Mouse (Mus musculus) neural tube, embryonic 11.5 days (tissue): ENCODE measurements around the gene Cd320. TPM values are rescaled to one million over a fixed set of nuclear protein-coding genes. Genes with fewer than 3 reads are reported as not detected.
"Not testable (repeated sequence)": the region's sequence is repeated elsewhere in the genome, so short reads cannot be mapped to it uniquely, and the experiment has no call there.

ENCODE experiments used
- ATAC-seq: fragments of 200-750 bp; cut with Nextera tagmentation; 2 replicates; pipeline ENCODE4 v1.8.0; 2017; ENCODE audit warnings: moderate number of reproducible peaks, mild to moderate bottlenecking, moderate TSS enrichment, moderate library complexity; ENCODE audit not compliant: insufficient read depth, low FRiP score, low TSS enrichment
- DNase-seq: peaks from one replicate; pipeline ENCODE4 v3.0.0-alpha.2; 2015; ENCODE audit warnings: low spot score
- H3K27ac ChIP-seq: fragments of 300-500 bp; sonication (generic); 2 replicates; pipeline ENCODE4 v1.5.1; 2014; ENCODE audit warnings: low read depth, mild to moderate bottlenecking, low read length
- H3K27me3 ChIP-seq: fragments of 300-500 bp; sonication (generic); 2 replicates; pipeline ENCODE4 v1.6.1; 2014; ENCODE audit warnings: mild to moderate bottlenecking, low read length, mixed read lengths; ENCODE audit not compliant: control insufficient read depth, insufficient read depth
- H3K36me3 ChIP-seq: fragments of 300-500 bp; sonication (generic); 2 replicates; pipeline ENCODE4 v1.6.1; 2014; ENCODE audit warnings: mild to moderate bottlenecking, low read length, moderate library complexity, mixed read lengths; ENCODE audit not compliant: control insufficient read depth, insufficient read depth
- H3K4me1 ChIP-seq: fragments of 300-500 bp; sonication (generic); 2 replicates; pipeline ENCODE4 v1.6.1; 2014; ENCODE audit warnings: low read length, mixed read lengths; ENCODE audit not compliant: control insufficient read depth, insufficient read depth
- H3K4me2 ChIP-seq: fragments of 300-500 bp; sonication (generic); 2 replicates; pipeline ENCODE4 v1.6.1; 2014; ENCODE audit warnings: low read depth, mild to moderate bottlenecking, moderate library complexity
- H3K4me3 ChIP-seq: fragments of 300-500 bp; sonication (generic); 2 replicates; pipeline ENCODE4 v1.5.1; 2014; ENCODE audit warnings: low read depth, low read length
- H3K9ac ChIP-seq: fragments of 300-500 bp; sonication (generic); 2 replicates; pipeline ENCODE4 v1.6.1; 2014; ENCODE audit warnings: mild to moderate bottlenecking, low read length
- H3K9me3 ChIP-seq: fragments of 300-500 bp; sonication (generic); 2 replicates; pipeline ENCODE4 v1.6.1; 2016; ENCODE audit warnings: low read length; ENCODE audit not compliant: control insufficient read depth
- WGBS: fragments of 180-500 bp; shearing (Covaris S2); extraction: QIAGEN DNeasy Blood & Tissue Kit; methylation state at CpG from one replicate; pipeline ENCODE4 v1.1.7; 2014; 5-methylcytosine and 5-hydroxymethylcytosine counted together
- polyA plus RNA-seq: library from polyadenylated mRNA; unstranded; fragments of >200 nt; fragmentation: Nextera tagmentation; extraction: Ambion mirVana; gene quantifications from 2 replicates; pipeline ENCODE4 v1.2.1, GENCODE M21; 2014

Gene Cd320
- polyA plus RNA-seq, 1 experiment from 2014 or later, result 79.1 TPM

DNA sequence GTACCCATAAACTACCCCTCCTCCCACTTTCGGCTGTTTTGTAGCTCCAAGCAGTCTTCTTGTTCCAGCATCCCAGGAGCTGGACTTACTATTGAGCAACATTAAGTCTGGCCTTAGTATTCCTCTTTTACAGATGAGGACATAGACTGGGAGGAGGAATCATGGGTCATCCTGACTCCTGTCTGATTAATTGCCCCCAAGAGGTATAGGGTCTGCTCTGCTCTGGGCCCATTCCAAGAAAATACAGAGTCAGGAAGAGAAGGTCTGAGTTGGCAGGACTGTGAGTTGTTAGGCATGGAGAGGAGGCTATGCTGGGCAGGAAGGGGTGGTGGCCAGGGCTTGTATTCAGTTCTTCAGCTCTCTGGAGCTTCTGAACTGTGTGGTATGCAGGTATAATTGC, 1.3 kb downstream of the Cd320 start:
- ATAC-seq (no peak), DNase-seq (no peak)
- Histone ChIP-seq H3K36me3 (no peaks in the 10 kb centered on the region; the same call in 1 of the 2 replicates), H3K9ac (no peak overlapping the region), H3K27me3 (no peaks in the 10 kb centered on the region), H3K4me1 (peaks cover 6% of the 10 kb centered on the region), H3K4me3 (peak overlapping the region; percentile 89; the same call in 1 of the 2 replicates), H3K4me2 (peak overlapping the region; percentile 86), H3K27ac (no peak overlapping the region), H3K9me3 (no peaks in the 10 kb centered on the region)
- 50% methylated on average over 1 of the region's 1 CpGs for WGBS

DNA sequence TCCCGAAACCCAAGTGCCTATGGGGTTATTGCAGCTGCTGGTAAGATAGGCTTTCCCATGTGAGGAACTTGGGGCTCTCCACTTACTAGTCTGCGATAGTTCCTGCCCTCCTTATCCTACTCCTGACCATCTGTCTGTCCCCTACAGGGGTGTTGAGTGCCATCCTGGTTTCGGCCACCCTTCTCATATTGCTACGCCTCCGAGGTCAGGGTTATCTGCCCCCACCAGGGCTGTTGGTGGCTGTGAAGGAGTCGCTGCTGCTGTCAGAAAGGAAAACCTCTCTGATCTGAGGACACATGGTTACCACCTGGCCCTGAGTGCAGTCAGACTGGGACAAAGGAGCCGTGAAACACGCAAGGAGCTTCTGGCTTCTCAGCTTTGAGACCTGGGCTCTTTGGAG, 5.2 kb downstream of the Cd320 start:
- WGBS, result 72% methylated on average over 8 of the region's 8 CpGs
- no peak overlapping the region for H3K4me3 ChIP-seq
- no peak for DNase-seq
- no peaks in the 10 kb centered on the region for H3K36me3 ChIP-seq
- H3K9me3 ChIP-seq, result no peaks in the 10 kb centered on the region
- H3K27ac ChIP-seq, result no peak overlapping the region
- ATAC-seq, result no peak
- no peak overlapping the region for H3K4me2 ChIP-seq
- no peak overlapping the region for H3K9ac ChIP-seq
- no peaks in the 10 kb centered on the region for H3K27me3 ChIP-seq
- peaks cover 6% of the 10 kb centered on the region for H3K4me1 ChIP-seq

DNA sequence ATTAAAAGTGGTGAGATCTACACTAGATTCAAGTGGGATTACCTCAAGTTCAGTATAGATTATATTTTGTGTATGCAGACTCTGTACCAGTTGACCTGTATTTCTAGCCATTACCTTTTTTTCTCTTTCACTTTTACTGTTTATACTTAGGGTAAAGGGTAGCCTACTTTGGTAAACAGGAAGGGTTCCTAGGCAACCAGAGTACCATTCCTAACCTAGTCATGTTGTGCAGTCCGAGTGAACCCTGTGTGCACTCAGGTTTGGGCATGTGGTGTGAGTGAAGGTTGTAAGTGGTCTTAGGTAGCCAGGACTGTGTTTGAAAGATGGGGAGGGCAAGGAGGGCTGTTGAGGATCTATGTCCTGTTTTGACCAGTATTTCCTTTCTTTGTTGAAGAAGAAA, 8.4 kb downstream of the Cd320 start:
- Histone ChIP-seq H3K36me3 (no peaks in the 10 kb centered on the region), H3K4me1 (no peaks in the 10 kb centered on the region), H3K9me3 (no peaks in the 10 kb centered on the region), H3K27ac (no peak overlapping the region), H3K27me3 (no peaks in the 10 kb centered on the region), H3K4me2 (no peak overlapping the region), H3K4me3 (no peak overlapping the region), H3K9ac (no peak overlapping the region)
- 71% methylated on average over 1 of the region's 1 CpGs for WGBS
- DNase-seq, result no peak
- no peak for ATAC-seq

DNA sequence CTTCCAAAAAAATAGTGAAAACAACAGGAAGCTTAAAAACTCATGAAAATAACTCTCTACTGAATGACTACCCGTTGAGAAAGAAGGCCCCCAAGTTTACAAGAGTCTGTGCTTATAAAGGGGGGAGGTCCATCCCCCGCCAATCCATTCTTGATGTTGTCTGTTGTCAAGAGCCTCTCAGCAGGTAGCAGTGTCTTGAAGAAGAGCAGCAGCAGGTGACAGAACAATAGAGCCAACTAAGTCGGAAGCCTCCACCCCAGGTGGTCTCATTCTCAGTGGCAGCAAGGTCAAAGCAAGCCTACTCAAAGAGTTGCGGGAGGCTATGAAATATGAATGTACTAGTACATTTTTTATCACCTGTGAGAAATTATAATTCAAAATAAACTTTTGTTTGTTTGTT, 14.9 kb downstream of the Cd320 start:
- Histone ChIP-seq H3K27me3 (no peaks in the 10 kb centered on the region), H3K27ac (no peak overlapping the region), H3K36me3 (no peaks in the 10 kb centered on the region), H3K4me2 (no peak overlapping the region), H3K9ac (no peak overlapping the region), H3K9me3 (no peaks in the 10 kb centered on the region), H3K4me3 (no peak overlapping the region), H3K4me1 (no peaks in the 10 kb centered on the region)
- WGBS, result 65% methylated on average over 4 of the region's 4 CpGs
- no peak for ATAC-seq
- no peak for DNase-seq

DNA sequence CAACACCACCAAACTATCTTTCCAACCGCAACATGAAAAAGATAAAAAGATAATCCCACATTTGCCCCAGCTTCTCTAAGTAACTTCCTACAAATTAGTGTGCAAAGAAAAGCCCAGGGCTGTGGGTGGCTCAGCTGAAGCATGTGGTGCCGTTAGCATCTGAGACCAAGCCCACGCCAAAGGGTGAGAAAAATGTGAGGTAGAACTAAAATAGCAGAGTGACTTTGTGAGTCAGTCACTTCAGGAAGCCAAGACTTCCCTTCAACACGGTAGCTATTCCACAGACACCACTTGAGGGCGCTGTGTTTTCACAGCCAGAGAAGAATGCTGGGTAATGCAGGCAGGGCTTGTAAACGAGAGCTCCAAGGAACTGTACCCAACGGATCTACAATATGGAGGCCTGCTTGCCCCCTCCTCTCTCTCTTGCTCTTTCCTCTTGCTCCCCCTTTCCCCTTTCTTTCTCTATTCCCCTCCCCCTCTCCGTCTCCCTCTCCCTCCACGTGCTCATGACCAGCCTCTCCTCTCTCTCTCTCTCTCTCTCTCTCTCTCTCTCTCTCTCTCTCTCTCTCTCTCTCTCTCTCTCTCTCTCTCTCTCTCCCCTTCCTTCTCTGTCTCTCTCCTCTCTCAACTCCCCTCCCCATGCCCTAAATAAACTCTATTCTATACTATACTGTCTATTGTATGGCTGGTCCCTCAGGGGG, 22.6 kb downstream of the Cd320 start:
- H3K9me3 ChIP-seq, result no peaks in the 10 kb centered on the region
- WGBS, result 44% methylated on average over 9 of the region's 9 CpGs
- DNase-seq (peak; percentile 39), ATAC-seq (no peak)
- no peaks in the 10 kb centered on the region for H3K36me3 ChIP-seq
- H3K4me2 ChIP-seq, result no peak overlapping the region
- H3K4me1 ChIP-seq, result no peaks in the 10 kb centered on the region
- no peak overlapping the region for H3K27ac ChIP-seq
- H3K9ac ChIP-seq, result no peak overlapping the region
- no peaks in the 10 kb centered on the region for H3K27me3 ChIP-seq
- H3K4me3 ChIP-seq, result no peak overlapping the region

DNA sequence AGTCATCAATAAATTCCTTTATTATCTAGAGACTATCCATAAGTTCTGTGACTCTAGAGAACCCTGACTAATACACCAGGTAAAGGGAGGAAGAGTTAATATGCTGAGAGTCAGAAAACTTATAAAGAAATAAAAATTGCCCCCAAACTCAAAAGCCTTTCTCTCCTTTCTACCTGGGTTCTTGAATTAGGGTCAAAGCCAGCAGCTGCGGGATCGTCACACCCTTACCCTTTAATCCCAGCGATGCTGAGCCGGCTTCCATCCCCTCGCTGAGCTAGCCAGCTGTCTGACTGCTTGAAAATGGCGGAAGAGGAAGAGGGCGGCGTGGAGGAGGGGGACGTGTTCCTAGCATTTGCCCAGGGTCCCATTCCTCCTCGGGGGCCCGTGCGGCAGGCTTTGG, 30.6 kb downstream of the Cd320 start, which contains the start of gene Gm7029:
Gene Gm7029, plus strand, starts transcription at position 301 of the 400 bp plus-strand sequence.
- H3K27me3 ChIP-seq, H3K27ac ChIP-seq, H3K36me3 ChIP-seq, H3K4me3 ChIP-seq, H3K9me3 ChIP-seq, H3K9ac ChIP-seq, H3K4me1 ChIP-seq, DNase-seq, ATAC-seq, H3K4me2 ChIP-seq: not testable (repeated sequence)
- WGBS, result 89% methylated on average over 3 of the region's 12 CpGs

DNA sequence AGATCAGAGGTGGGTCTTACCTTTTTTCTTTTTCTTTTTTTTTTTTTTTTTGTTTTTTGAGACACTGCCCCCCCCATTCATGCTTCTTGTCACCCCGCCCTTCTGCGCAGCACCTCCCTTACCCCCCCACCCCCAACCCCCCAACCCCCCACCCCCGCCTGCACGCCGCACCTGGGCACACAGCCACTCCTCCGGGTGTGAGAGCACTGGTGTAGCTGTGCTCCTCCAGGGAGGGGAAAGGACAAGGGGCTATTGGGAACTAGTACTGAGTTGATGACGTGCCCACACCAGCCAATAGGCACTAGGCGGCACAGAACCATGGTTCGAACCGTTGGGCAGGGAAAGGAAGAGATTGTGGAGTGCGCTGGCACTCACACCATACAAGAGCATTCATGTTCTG, 31.5 kb downstream of the Cd320 start:
- Histone ChIP-seq H3K27ac (no peak overlapping the region), H3K4me3 (no peak overlapping the region), H3K36me3 (no peaks in the 10 kb centered on the region), H3K27me3 (no peaks in the 10 kb centered on the region), H3K4me1 (no peaks in the 10 kb centered on the region), H3K9me3 (no peaks in the 10 kb centered on the region), H3K4me2 (no peak overlapping the region), H3K9ac (no peak overlapping the region)
- ATAC-seq (no peak), DNase-seq (no peak)
- 91% methylated on average over 11 of the region's 11 CpGs for WGBS

DNA sequence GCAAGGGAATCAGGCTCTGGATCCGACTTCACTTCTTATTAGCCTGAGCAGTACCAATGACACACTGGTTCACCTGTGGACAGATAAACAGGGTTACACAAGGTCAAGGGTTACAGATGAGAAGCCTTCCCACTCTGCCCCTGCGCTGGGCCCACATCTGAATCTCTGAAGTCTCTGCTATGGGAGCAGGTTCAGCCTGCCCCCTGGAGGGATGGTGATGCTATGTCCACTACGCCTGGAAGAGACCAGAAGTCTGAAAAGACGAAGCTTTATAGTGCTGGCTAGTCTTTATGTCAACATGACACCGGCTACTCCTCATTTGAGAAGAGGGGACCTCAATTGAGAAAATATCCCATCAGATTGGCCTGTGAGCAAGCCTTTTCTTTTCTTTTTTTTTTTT, 32.9 kb downstream of the Cd320 start:
- not testable (repeated sequence) for H3K4me3 ChIP-seq, H3K9me3 ChIP-seq, H3K36me3 ChIP-seq, H3K9ac ChIP-seq, H3K27ac ChIP-seq, H3K4me2 ChIP-seq, H3K27me3 ChIP-seq, H3K4me1 ChIP-seq, ATAC-seq
- WGBS, result 82% methylated on average over 5 of the region's 5 CpGs
- peak; percentile 22 for DNase-seq

DNA sequence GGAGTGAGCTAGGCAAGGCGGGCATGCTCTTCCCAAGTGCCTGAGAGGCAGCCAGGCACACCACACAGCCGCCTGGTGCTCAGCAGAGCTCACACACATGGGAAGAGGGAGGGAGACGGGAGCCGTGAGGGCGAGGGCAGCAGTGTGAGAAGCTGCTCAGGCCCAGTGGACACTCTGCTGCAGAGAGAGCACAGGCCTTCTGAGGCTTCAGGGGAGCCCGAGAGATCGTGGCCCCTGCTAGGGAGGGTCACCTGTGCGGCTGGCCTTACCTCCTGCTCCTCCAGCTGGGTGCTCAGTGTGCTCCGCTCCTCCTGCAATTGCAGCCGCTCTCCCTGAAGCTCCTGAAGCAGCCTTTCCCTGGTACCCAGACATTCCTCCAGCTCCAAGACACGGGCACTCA, 41.4 kb downstream of the Cd320 start:
- not testable (repeated sequence) for H3K4me2 ChIP-seq, H3K4me3 ChIP-seq, H3K27ac ChIP-seq, H3K9me3 ChIP-seq, ATAC-seq, H3K36me3 ChIP-seq, H3K27me3 ChIP-seq, H3K9ac ChIP-seq, DNase-seq, H3K4me1 ChIP-seq
- WGBS, result 95% methylated on average over 6 of the region's 11 CpGs
